Mouse (Mus musculus): ENCODE data around the gene Apmap.
"Not testable (repeated sequence)": the region's sequence is repeated elsewhere in the genome, so short reads cannot be mapped to it uniquely, and the experiment has no call there.

The Apmap gene

GRCm38 (mm10) chr2:150610097-150610496 lies 1.7 kb upstream of the Apmap start:
- no peak for DNase-seq

- peak; percentile 76 to 84 for DNase-seq
These were observed 649 bp upstream of the Apmap start for GRCm38 (mm10) chr2:150608872-150609560.

- DNase-seq = no peak
These were observed 1.3 kb downstream of the Apmap start for GRCm38 (mm10) chr2:150607086-150607485.

- DNase-seq = no peak
These were observed 3.6 kb downstream of the Apmap start for GRCm38 (mm10) chr2:150604802-150605201.

GRCm38 (mm10) chr2:150602166-150602565 lies 6.2 kb downstream of the Apmap start:
- peak in 1 of 2 experiments; percentile 8 for DNase-seq

GRCm38 (mm10) chr2:150600263-150600662 lies 8.1 kb downstream of the Apmap start:
- no peak for DNase-seq

GRCm38 (mm10) chr2:150595411-150596190 lies 12.8 kb downstream of the Apmap start:
- no peak for DNase-seq

GRCm38 (mm10) chr2:150589076-150589475 lies 19.3 kb downstream of the Apmap start:
- DNase-seq = no peak

- no peak for DNase-seq
These were observed 28.7 kb downstream of the Apmap start for GRCm38 (mm10) chr2:150579628-150580027.

- no peak for DNase-seq
These were observed 29.8 kb downstream of the Apmap start for GRCm38 (mm10) chr2:150578603-150579002.

GRCm38 (mm10) chr2:150576256-150576655 lies 32.1 kb downstream of the Apmap start:
- no peak for DNase-seq

GRCm38 (mm10) chr2:150572463-150572862 lies 35.9 kb downstream of the Apmap start:
- DNase-seq = no peak

GRCm38 (mm10) chr2:150570761-150571160 lies 37.6 kb downstream of the Apmap start:
- DNase-seq = no peak

GRCm38 (mm10) chr2:150569847-150570590 lies 38.3 kb downstream of the Apmap start, which contains the start of gene Cst7:
Cst7 (plus strand) TSS chr2:150570415.
- no peak for DNase-seq

GRCm38 (mm10) chr2:150567051-150567450 lies 41.3 kb downstream of the Apmap start:
- DNase-seq = peak; percentile 69 to 75

- peak; percentile 44 to 51 for DNase-seq
These were observed 49.8 kb downstream of the Apmap start for GRCm38 (mm10) chr2:150558568-150558967.

- DNase-seq = not testable (repeated sequence)
These were observed 58.8 kb downstream of the Apmap start for GRCm38 (mm10) chr2:150549576-150549975.
